Mouse (Mus musculus) common myeloid progenitor, adult 5-6 weeks (primary cell): ENCODE results near the gene Eef2k. TPM values are rescaled to one million over a fixed set of nuclear protein-coding genes. Genes with fewer than 3 reads are reported as not detected.

Experiments
- ATAC-seq: replicated peaks from 2 replicates; pipeline ENCODE4 v1.8.0; 2016; ENCODE audit warnings: low read depth, mild to moderate bottlenecking, moderate TSS enrichment, inconsistent platforms; ENCODE audit not compliant: poor library complexity, severe bottlenecking
- total RNA-seq: library from RNA; stranded (forward); fragments of 200-1000, 187-1606 nt; gene quantifications from 2 replicates; pipeline ENCODE4 v1.2.3, GENCODE M21; 2017

The Eef2k gene
- total RNA-seq, result 73.9 and 95.6 TPM in 2 replicates

- ATAC-seq, result peak; percentile 82
These were observed at the start of gene Eef2k for GRCm38 (mm10) chr7:120842345-120843036. Gene Eef2k (plus strand): TSS chr7:120842831.

GRCm38 (mm10) chr7:120795544-120795943 lies 47.1 kb upstream of the Eef2k start:
- ATAC-seq, result no peak

GRCm38 (mm10) chr7:120796369-120796768 lies 46.3 kb upstream of the Eef2k start:
- ATAC-seq, result peak; percentile 42; the same call in 1 of the 2 replicates

- ATAC-seq, result no peak
These were observed 39.4 kb upstream of the Eef2k start for GRCm38 (mm10) chr7:120803268-120803667.

- no peak for ATAC-seq
These were observed 32.9 kb upstream of the Eef2k start for GRCm38 (mm10) chr7:120809705-120810104.

- ATAC-seq, result no peak
These were observed 30.7 kb upstream of the Eef2k start, which contains the start of gene Gm5737 for GRCm38 (mm10) chr7:120811834-120812415. Gene Gm5737 (plus strand): TSS chr7:120812365.

GRCm38 (mm10) chr7:120817552-120817951 lies 25.1 kb upstream of the Eef2k start:
- ATAC-seq, result no peak

- ATAC-seq, result no peak
These were observed 23.2 kb upstream of the Eef2k start for GRCm38 (mm10) chr7:120819386-120819785.

GRCm38 (mm10) chr7:120823248-120823647 lies 19.4 kb upstream of the Eef2k start:
- ATAC-seq, result peak; percentile 82

- ATAC-seq, result no peak
These were observed 17.5 kb upstream of the Eef2k start for GRCm38 (mm10) chr7:120825097-120825496.

GRCm38 (mm10) chr7:120826408-120826807 lies 16.2 kb upstream of the Eef2k start:
- peak; percentile 52 for ATAC-seq

GRCm38 (mm10) chr7:120830431-120831381 lies 11.9 kb upstream of the Eef2k start:
- ATAC-seq, result peak; percentile 30

GRCm38 (mm10) chr7:120834426-120834825 lies 8.2 kb upstream of the Eef2k start:
- ATAC-seq, result no peak

- peak; percentile 71 for ATAC-seq
These were observed 7.7 kb upstream of the Eef2k start for GRCm38 (mm10) chr7:120834863-120835372.

GRCm38 (mm10) chr7:120835449-120836359 lies 6.9 kb upstream of the Eef2k start:
- ATAC-seq, result peak; percentile 65

GRCm38 (mm10) chr7:120836361-120836760 lies 6.3 kb upstream of the Eef2k start:
- ATAC-seq, result no peak

GRCm38 (mm10) chr7:120838436-120839160 lies 4.0 kb upstream of the Eef2k start:
- no peak for ATAC-seq

- ATAC-seq, result no peak
These were observed 2.8 kb upstream of the Eef2k start for GRCm38 (mm10) chr7:120839786-120840185.
